ENCODE assay signal across 8 mouse cellular contexts in genomic region chr9:120929081-120929480, GRCm38 (mm10). TPM values are rescaled to one million over a fixed set of nuclear protein-coding genes. Genes with fewer than 3 reads are reported as not detected.
A peak's percentile ranks its signal among the peaks of the same experiment; 100 is the strongest.
DNase-seq lines count a peak whose midpoint lies in the region; ATAC-seq and TF ChIP-seq lines count a peak whose summit lies in the region.

Ctnnb1 (plus strand) TSS chr9:120929216.

- H3K4me3 ChIP-seq in brown adipose tissue, adult 24 weeks (ENCODE audit: insufficient read depth, low read depth, low read length) = no peak within 1 kb of the TSS
- H3K4me3 ChIP-seq in heart, adult 2 months = no peak within 1 kb of the TSS
- peak within 1 kb of the TSS; percentile 24 for H3K4me3 ChIP-seq in midbrain, embryonic 14.5 days (replicated peaks; ENCODE audit: low read depth, low read length)

- intact Hi-C loops in heart, adult 2 months (cut with DNase I) = no loop called here

- H3K4me1 ChIP-seq in brown adipose tissue, adult 24 weeks (ENCODE audit: control insufficient read depth, insufficient read depth, insufficient read length, low read length) = 0 out of 2 replicates have a peak, but pooled peaks cover 2% of the 10 kb centered on the region
- H3K4me1 ChIP-seq in heart, adult 2 months (ENCODE audit: control insufficient read depth, insufficient read depth, low read length) = peaks cover 3% of the 10 kb centered on the region; the same call in 1 of the 2 replicates
- peaks cover 13% of the 10 kb centered on the region for H3K4me1 ChIP-seq in midbrain, embryonic 14.5 days (ENCODE audit: control insufficient read depth, insufficient read depth, low read length)

- no peak within 1 kb of the TSS for H3K9ac ChIP-seq in heart, adult 2 months (ENCODE audit: low read depth, low read length)
- peak within 1 kb of the TSS; percentile 42 for H3K9ac ChIP-seq in midbrain, embryonic 14.5 days (replicated peaks; ENCODE audit: low read length)

- no peaks in the 10 kb centered on the region for H3K36me3 ChIP-seq in heart, adult 2 months (ENCODE audit: control insufficient read depth, insufficient read depth, low read length)
- H3K36me3 ChIP-seq in midbrain, embryonic 14.5 days (ENCODE audit: control insufficient read depth, insufficient read depth, low read length) = no peaks in the 10 kb centered on the region

- peak within 1 kb of the TSS; percentile 49 for H3K4me2 ChIP-seq in midbrain, embryonic 14.5 days (ENCODE audit: low read length)

- no peak for TF ChIP-seq EP300 in heart, adult 2 months (IDR thresholded peaks at IDR 0.05; ENCODE audit: insufficient read depth, low read depth, low read length)

- no peak for TF ChIP-seq CTCF in heart, adult 2 months (IDR thresholded peaks at IDR 0.05)

- WGBS in heart, adult 2 months = 89% methylated on average over 11 of the region's 11 CpGs
- 32% methylated on average over 11 of the region's 11 CpGs for WGBS in midbrain, embryonic 14.5 days

- TF ChIP-seq POLR2A in heart, adult 2 months (IDR thresholded peaks at IDR 0.05; ENCODE audit: insufficient read depth, low read depth, low read length) = no peak

- no peak for DNase-seq in left cerebral cortex, adult 18-20 months (ENCODE audit: low spot score in 2 of 2)
- DNase-seq in left cerebral cortex, adult 9 months (ENCODE audit: low spot score in 2 of 2) = no peak
- no peak for DNase-seq in heart, adult 2 months
- DNase-seq in layer of hippocampus, postnatal 14 days (ENCODE audit: low spot score in 2 of 2) = no peak
- DNase-seq in midbrain, embryonic 14.5 days = peak; percentile 76
- no peak for DNase-seq in ovary, postnatal 14 days (ENCODE audit: low spot score)
- no peak for DNase-seq in kidney, postnatal 14 days

- H3K27me3 ChIP-seq in heart, adult 2 months (ENCODE audit: control insufficient read depth, insufficient read depth, low read length) = no peaks in the 10 kb centered on the region
- H3K27me3 ChIP-seq in midbrain, embryonic 14.5 days (ENCODE audit: control insufficient read depth, insufficient read depth, low read length) = no peaks in the 10 kb centered on the region

- H3K27ac ChIP-seq in brown adipose tissue, adult 24 weeks (replicated peaks; ENCODE audit: low read depth, low read length) = no peak within 1 kb of the TSS
- H3K27ac ChIP-seq in heart, adult 2 months = no peak within 1 kb of the TSS
- H3K27ac ChIP-seq in midbrain, embryonic 14.5 days (replicated peaks; ENCODE audit: low read depth, low read length) = peak within 1 kb of the TSS; percentile 88

- H3K9me3 ChIP-seq in midbrain, embryonic 14.5 days (ENCODE audit: control insufficient read depth, low read length) = no peaks in the 10 kb centered on the region

- no peaks in the 10 kb centered on the region for H3K79me2 ChIP-seq in heart, adult 2 months (replicated peaks; ENCODE audit: control insufficient read depth, insufficient read depth, low read length)

- peak; percentile 24; the same call in 1 of the 2 replicates for ATAC-seq in midbrain, embryonic 14.5 days (ENCODE audit: low FRiP score, low TSS enrichment)

RNA-seq across cellular contexts. Expression of gene Ctnnb1, which starts in this region (rescaled TPM):
- 100 to 1,000 TPM; 475 to 494 TPM for total RNA-seq in left cerebral cortex, adult 18-20 months (2021)
- polyA plus RNA-seq in brown adipose tissue, adult 24 weeks (2012; ENCODE audit: insufficient read depth, insufficient read length, missing spikeins) = 200 and 227 TPM in 2 replicates
- 100 to 1,000 TPM; 382 to 431 TPM for total RNA-seq in heart, adult 2 months (2021)
- 138 and 180 TPM in 2 replicates for polyA plus RNA-seq in heart, adult 2 months (2012; rRNA removed)
- 100 to 1,000 TPM; 772 to 788 TPM for total RNA-seq in layer of hippocampus, postnatal 14 days (2021)
- 484 and 702 TPM in 2 replicates for polyA plus RNA-seq in midbrain, embryonic 14.5 days (2014; fragmentation: Nextera tagmentation; extraction: Ambion mirVana)
